Mouse (Mus musculus) B cell, adult 62 days (primary cell): Measurements from ENCODE around the gene Tagap1. TPM values are rescaled to one million over a fixed set of nuclear protein-coding genes. Genes with fewer than 3 reads are reported as not detected.

Source experiments
- total RNA-seq: library from RNA; stranded (reverse); gene quantifications from 4 replicates; pipeline ENCODE4 v1.2.4, GENCODE M21; 2023

Gene Tagap1
- total RNA-seq = 55.9 to 66.8 TPM (median 64.1 TPM) in 4 replicates

DNA sequence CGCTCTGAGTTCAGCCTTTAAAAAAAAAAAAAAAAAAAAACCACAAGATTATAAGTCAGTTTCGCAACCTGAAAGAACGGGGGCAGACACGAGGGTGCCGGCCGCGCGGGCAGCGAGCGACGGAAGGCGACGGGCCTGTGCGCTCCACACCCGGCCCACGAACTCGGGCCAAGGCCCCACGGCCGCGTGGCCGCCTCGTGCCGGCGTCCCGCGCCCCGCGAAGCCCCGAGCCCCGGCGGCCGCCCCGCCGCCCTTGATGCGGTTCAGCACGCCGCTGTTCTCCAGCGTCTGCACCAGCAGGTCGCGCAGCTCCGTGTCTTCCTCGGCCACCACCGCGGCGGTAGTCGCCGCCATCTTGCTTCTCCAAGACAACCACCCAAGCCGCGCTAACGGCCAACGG lies at the start of gene Tagap1:
Tagap1 (minus strand) TSS at position 381 of the 400 bp plus-strand sequence.

DNA sequence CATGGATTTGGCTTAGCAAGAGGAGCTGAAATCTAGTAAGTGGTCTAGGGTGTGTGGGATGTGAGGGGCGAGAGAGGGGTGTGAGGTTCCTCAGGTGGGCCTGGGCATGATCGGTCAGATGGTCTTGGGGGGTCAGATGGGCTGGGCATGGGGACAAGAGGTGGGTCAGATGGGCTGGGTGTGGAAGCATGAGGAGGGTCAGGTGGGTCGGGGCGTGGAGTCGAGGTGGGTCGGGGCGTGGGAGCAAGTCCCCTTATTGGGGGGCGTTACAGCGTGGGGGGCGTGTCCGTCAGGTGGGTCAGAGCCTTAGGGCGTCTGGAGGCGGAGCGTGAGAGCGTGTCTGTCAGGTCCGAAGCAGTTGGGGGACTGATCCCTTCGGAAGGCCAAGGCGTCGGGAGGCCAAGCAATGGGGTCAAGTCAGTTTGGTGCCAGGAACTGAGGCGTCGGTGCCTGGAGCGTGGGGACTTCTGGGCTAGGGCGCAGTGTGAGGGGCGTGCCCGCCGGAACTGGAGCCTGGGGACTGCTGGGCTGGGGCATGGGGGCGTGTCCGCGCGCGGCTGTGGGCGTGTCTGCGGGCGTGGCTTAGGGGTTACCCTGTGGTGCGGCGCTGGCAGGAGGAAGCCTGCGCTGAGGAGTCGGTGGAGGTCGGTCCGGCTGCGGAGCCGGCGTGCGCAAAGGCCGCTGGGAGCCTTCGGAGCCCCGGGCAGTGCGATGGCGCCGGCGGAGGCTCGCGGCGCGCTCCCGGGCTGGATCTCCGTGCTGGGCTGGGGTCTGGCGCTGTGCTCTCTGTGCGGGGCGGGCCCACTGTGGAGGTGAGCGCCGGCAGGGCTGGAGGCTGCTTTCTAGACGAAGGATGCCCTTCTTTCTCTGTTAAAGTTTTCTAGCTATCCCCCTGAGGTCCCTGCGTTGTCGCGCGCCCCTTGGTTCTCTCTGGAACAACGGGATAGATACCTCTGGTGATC lies 17.6 kb upstream of the Tagap1 start, which contains the start of gene Gm49721:
Gm49721 (plus strand) TSS at position 618 of the 962 bp plus-strand sequence.

GRCm38 (mm10) chr17:6970334-6970733 lies 9.4 kb upstream of the Tagap1 start, which contains the start of gene Rnaset2b:
TSS of gene Rnaset2b (plus strand) at chr17:6970634.

DNA sequence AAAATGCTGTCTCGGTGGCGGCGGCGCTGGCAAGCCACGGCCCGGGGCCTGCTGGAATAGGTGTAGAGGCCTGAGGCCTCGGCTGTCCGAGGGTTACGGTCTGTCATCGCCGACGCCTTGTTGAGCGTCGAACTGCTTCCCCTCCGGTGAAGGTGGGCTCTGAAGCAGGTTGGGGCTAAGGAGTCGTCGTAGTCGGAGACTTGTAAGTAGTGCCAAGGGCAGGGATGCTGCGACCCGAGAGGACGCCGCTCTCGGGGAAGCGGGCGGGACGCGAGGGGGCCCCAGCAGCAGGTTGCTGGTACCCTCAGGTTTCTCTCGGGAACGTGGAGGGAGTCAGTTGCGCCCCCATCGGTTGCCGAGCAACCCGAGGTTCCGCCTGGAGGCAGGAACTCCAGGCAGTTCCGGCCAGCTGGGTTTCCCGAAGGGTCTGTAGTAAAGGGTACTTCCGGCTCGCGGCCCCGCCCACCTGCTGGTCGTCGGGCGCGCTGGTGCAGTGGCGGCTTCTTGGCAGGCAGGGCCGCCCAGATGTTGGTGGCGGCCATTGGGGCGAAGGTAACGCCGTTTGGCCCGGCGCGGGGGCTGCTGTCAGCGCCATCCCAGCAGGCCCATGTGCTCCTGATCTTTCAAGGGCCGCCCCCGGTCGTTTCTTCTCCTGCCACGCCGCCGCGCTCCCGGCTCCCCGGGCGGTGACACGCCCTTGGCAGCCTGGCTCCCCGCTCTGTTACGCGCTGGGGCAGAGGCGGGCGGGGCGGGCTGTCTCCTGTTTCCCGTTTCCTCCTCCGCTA lies 12.8 kb downstream of the Tagap1 start, which contains the start of gene Rsph3b:
Rsph3b (minus strand) TSS at position 699 of the 785 bp plus-strand sequence.

Other genes starting within 250 kb of the Tagap1 start
- 498 to 517 TPM (median 512 TPM) in 4 replicates for gene Ezr, start 178.4 kb downstream of the Tagap1 start, total RNA-seq
- gene Rsph3b, start 12.5 kb downstream of the Tagap1 start, total RNA-seq = 7.6 to 10.3 TPM (median 8.7 TPM) in 4 replicates
- gene Rnaset2b, start 9.5 kb upstream of the Tagap1 start, total RNA-seq = 202 to 205 TPM (median 204 TPM) in 4 replicates
- 0.27 to 1.6 TPM (median 1.2 TPM) in 3 of 4 replicates, not detected in the other for gene Gm49721, start 17.7 kb upstream of the Tagap1 start, total RNA-seq
- not detected in 4 replicates for gene Gm1604a, start 64.4 kb upstream of the Tagap1 start, total RNA-seq
- gene Rps6ka2, start 209.0 kb upstream of the Tagap1 start, total RNA-seq = 2.7 to 4.9 TPM (median 3.4 TPM) in 4 replicates